Mouse (Mus musculus) brown adipose tissue, adult 24 weeks (tissue): ENCODE data around the gene Ddi1. TPM values are rescaled to one million over a fixed set of nuclear protein-coding genes. Genes with fewer than 3 reads are reported as not detected.

Experiments
- H3K27ac ChIP-seq: fragments of 200-500 bp; replicated peaks from 2 replicates; pipeline ENCODE4 v1.5.1; 2012; ENCODE audit warnings: low read depth, mild to moderate bottlenecking, low read length
- H3K4me1 ChIP-seq: fragments of 200-500 bp; 2 replicates; pipeline ENCODE4 v1.6.1; 2012; ENCODE audit warnings: low read length, mixed read lengths; ENCODE audit not compliant: control insufficient read depth, insufficient read depth, insufficient read length
- H3K4me3 ChIP-seq: fragments of 200-500 bp; 2 replicates; pipeline ENCODE4 v1.5.1; 2012; ENCODE audit warnings: low read depth, mild to moderate bottlenecking, low read length, moderate library complexity; ENCODE audit not compliant: insufficient read depth
- polyA plus RNA-seq: library from polyadenylated mRNA; stranded (reverse); fragments of >200 nt; gene quantifications from 2 replicates; pipeline ENCODE4 v1.2.4, GENCODE M21; 2012; ENCODE audit not compliant: missing spikeins, insufficient read depth, insufficient read length

The Ddi1 gene
- polyA plus RNA-seq, 1 experiment = not detected

GRCm38 (mm10) chr9:6212862-6213261, 56.8 kb downstream of the Ddi1 start:
- Histone ChIP-seq H3K27ac (no peak overlapping the region), H3K4me1 (no peaks in the 10 kb centered on the region; the same call in none of the 2 replicates), H3K4me3 (no peak overlapping the region)

Other genes starting within 250 kb of the Ddi1 start
- 29.9 and 32.4 TPM in 2 replicates for gene Pdgfd, start 101.3 kb downstream of the Ddi1 start, polyA plus RNA-seq